Mouse (Mus musculus) spleen, adult 12 weeks (tissue): Measurements from ENCODE around the gene Vsx1.
A peak's percentile ranks its signal among the peaks of the same experiment; 100 is the strongest.

Experiments used
- DNase-seq: peaks from one replicate; pipeline ENCODE4 v3.0.0; 2022; ENCODE audit warnings: low spot score

The Vsx1 gene

DNA sequence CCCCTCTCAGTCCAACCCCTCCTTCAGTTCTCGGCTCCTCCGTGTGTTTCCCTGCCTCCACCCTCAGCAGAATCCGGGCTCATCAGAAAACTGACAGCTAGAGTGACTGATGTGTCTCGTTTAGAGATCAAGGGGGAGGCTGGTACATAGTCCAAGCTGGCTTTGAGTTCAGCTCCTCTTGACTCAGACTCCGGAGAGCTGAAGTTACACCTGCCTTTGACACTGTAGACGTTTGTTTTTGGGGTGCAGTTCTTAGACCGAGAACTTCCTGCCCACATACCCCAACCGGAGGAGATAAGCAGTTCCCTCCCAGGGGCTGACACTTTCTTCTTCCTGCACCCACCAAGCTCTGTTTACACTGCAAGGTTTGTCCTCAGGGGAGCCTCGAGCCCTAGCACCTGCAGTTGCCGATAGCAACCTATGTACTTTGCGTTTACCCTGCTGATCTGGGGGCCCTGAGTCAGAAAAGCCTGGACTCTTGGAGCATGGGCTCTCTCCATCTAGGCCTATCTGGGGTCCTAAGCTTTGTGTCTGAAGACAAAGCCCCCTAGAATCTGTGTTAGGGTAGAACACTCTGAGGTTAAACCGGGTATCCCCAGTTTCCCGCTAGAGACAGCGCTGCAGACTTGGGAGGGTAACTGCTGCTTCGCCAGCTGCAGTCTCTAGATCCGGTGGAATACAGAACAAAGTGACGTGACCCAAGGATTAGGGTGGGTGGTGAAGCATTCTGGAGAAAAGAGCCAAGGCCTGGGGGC is 21.9 kb downstream of the Vsx1 start:
- peak; percentile 51 for DNase-seq

DNA sequence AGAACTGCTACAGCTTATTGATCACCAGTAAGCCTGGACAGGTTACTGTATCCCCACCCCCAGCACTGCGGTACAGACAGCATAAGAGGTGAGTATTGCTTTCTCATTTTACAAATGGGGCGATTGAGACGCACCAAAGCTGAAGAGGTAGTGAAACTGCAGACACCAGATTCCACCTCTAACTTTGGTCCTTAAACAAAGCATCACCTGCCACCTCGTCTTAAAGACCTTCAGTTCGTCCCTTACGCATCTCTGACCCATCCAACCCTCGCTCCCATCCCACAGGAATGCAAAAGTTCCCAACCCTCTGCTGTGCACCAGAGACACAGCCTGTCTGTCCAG is 22.5 kb downstream of the Vsx1 start:
- no peak for DNase-seq

DNA sequence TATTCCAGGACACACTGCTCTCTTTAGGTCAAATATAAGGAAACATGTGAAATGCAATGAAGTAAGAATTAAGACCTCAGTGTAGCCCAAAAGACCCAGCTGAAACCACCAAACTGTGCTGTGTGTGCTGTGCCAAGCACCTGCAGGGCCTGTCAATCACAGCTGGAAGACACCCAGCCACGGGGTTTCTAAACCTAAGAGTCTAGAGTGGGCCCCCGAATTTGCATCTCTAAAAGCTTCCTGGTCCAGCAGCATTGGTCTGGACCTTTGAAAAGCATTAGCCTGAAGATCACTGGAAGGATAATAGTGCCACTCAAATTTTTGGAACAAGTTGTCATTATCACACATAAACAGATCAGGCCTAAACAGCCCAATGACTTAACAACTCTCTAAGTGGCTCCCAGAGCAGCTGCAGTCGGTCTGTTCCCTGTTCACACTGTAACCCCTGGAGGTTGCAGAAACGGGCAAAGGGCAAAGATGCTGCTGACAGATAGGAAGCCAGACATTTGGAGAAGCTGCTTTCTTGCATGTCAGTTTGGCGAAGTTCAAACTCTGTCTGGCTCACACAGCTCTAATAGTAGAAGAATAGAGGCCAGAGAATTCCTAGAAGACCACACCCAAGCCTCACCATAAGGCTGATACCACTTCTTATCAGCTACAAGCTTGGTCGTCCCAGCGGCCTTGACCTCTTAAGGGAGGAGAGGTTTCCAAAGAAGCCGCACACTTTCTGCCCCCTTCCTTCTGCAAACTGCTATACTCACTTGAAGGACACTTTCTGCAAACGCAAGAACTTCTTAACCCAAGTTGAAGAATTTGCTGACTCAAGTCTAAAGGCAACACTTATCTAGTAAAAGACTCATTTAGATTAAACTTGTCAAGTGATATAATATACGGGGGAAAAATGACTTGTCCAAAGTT is 23.4 kb downstream of the Vsx1 start:
- DNase-seq = peak; percentile 42

DNA sequence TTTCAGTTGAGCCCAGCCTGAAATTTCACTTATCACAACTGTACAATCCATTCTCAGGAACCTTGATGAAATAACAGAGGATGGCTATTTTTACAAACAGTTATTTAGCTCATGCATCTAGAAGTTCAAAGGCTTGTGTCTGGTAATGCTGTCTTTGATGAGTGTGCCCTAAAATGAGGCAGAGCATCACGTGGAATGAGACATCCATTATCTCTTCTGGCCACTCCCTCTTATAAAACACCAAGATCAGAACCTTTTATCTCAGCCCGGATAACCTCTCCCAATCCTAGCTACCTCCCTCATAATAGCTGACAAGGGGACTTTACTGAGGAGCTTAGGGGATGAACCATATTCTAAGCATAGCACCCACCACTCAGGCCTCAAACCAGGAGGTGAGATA is 24.2 kb downstream of the Vsx1 start:
- DNase-seq = no peak

DNA sequence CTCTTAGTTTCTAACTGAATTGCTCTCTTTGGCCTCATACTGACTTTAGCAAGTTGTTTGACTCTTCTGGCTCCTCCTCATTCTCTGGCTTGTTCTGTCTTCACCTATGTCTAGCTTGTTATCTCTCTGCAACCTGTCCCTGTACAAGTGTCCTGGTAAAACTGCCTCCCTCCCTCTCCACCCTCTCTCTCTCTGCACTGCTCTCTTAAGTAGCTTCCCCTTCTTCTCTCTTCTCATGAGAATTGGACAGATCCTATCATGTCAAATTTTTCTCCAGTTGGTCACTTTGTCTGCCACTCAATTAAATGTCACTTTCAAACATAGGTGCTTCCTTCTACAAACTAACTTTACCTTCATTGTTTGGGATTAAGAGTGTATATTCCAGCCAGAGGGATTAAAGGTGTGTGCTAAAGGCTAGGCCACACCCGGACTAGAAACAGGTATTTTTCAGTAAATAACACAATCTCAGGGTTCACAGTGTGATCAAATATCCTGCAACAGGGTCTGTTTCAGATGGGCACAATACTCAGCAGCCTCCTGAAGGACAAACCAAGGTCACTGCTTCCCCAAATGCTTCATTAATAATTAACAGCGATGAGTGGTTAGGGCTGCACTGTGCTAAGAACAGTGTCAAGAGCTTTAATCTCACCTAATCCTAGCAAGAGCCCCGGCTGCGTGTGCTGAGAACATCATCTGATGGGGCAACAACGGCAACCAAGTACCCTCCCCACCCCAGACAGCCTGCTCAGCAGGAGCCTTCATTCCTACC is 24.8 kb downstream of the Vsx1 start:
- no peak for DNase-seq

DNA sequence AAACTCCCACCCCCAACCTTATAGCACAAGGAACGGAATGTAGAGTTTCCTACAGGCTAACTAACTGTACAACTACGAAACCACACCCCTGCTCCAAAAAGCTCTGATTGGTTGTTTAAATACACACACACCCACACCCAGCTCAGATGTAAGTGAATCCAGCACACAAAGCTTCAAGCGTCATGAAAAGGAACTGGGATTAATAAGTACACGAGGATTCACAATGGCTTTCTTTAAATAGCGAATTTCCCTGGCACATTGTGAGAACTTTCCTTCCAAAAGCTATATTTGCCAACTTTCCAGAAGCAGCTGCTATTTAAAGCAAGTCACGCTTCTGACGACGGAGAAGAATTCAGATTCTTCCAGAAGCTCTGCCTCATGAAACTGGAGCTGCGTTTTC is 25.9 kb downstream of the Vsx1 start:
- DNase-seq = no peak

DNA sequence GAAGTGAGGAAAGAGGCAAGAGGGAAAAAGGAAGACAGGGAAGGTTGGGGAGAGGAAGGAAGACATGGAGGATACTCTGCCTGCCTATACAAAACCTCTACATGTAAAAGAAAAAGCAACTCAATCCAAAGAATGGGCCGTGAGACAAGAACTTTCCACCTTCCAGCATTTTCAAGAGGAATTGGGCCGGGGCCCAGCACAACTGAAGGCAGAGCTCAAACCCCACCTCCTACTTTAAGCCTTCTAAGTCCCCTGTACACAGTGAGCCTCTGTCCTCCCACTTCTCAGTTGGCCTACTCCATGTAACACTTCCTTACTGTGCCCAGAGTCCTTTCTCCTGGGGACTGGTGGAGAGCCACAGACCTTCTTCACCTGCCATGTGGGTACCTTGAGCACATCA is 27.2 kb downstream of the Vsx1 start:
- no peak for DNase-seq

DNA sequence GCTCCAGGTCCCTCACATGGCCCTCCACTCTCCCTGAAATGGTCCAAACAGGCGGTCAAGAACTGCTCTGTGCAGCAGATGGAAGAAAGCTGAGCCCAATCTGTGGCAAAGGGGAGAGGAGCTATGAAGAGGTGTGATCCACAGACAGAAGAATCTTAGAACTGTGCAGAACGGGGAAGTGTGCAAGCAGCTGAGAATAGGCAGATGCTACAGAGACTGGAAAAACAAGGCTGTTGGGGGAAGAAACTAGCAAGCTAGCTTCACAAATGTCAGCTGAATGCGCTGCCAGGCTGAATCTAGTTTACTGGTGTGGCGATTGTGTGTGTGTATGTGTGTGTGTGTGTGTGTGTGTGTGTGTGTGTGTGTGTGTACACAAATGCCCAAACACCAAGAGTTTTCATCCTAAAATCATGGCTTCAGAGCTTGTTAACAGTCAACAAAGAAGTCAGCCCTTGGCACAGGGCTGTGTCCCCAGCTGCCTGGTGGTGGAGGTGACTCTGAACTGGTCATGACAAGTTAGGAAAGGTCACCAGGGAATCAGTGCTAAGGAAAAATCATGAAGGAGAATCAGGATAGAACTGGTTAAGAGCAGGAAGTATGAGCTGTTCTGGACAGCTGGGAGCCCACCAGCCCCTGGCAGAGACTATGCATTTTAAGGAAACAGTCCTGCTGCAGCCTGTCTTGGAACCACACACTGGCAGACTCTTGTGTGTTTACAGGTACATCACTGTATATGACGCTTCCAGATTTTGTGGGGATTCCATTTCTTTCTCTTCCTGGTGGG is 28.3 kb downstream of the Vsx1 start:
- DNase-seq = no peak

DNA sequence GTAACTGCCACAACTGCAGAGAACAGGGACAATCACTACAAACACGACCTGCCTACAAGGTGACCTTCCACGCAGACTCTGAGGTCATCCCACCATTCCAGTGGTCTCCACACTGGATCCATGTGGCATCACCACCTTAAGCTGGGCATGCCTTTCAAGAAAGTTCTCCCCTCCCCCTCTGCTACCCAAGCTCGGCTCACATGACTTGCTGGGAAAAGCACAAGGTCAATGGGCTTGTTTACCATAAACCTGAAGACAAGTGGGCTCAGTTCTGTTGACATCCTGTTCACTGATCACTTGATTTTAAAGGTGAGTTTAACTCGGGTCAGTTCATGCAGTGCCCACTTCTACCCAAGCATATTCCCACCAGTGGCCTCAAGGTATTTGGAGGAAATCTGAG is 29.1 kb downstream of the Vsx1 start:
- DNase-seq = no peak

DNA sequence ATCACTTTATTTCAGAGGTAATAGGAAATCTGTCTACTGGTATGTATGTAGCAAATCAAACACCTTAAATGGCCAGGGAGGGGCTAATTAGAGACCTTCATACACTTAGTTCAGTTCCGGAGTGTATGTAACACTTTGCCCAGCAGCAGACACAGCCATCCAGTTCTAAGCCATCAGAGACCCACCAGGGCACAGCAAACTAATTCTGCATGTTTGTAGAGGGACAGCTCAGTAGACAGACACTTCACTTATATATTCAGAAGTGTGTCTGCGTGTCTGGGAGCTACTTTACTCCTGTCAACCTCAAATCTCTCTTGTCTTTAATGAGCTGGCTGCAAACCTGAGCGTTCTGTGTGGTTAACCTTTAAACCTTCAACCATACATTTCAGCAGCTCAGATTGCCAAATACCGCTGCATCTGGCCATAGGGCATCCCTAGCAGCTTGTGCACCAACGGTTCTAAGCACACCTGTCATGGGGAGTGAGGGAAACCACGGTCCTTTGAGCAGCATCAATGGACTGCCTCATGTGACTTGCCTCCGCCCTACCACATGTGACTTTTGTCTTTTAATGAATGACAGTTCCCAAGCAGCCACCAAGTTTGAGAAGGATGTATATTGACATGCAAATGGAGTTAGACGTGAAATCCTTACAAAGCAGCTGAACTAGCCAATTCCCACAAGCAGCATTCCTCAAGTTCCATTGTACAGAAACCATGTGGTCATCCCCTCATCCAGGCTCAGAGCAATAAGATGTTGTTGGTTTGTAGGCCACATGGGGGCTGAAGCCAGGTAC is 32.0 kb downstream of the Vsx1 start:
- no peak for DNase-seq

DNA sequence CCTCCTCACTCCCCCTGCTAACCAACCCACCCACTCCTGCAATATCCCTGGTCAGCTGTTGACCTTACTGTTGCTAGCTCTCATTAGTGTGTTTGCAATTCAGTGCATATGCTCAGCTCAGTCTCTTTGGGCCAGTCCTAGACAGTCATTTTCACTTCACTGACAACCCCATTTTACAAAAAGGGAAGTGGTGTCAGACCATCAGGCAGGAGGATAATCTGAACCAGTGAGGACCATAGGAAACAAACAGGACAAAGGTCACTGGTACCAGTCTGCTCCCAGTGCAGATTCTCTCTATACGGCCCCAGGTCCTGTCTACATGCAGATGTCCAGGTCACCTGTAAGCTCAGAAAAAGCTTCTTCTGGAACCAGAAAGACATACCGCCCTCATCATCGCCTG is 33.0 kb downstream of the Vsx1 start:
- DNase-seq = no peak

DNA sequence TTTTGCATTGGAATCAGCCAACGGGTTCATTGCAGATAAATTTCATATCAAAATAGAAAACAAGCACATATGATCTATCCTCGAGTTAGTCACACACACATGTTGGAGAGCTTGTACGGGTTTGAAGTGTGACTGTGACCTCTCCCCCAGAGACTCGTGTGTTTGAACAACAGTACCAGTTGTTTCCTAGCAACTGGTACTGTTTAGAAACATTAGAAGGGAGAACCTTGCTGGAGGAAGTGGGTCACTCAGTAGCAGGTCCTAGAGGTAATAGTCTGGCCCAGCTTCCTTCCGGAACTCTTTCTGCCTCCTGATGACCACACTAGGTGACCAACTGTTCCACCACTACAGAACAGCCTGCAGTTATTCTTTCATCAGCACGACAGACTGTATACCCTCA is 33.9 kb downstream of the Vsx1 start:
- DNase-seq = no peak

DNA sequence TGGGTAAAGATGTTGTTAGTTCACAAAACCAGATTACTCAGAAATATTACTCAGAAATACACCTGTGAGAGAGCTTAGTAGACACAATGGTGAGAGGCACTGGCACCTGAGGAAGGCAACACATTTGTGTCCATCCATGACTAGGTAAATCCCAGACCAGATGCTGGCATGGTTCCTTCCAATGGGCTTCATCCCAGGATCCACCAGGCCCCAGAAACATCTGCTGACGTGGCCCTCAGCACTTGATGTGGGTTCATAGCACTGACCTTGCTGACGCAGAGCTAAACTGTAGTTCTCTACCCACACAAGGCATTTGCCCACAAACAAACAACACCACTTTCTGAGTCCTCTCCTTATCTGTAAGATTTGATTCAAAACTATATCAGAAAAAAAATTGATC is 34.3 kb downstream of the Vsx1 start:
- no peak for DNase-seq

DNA sequence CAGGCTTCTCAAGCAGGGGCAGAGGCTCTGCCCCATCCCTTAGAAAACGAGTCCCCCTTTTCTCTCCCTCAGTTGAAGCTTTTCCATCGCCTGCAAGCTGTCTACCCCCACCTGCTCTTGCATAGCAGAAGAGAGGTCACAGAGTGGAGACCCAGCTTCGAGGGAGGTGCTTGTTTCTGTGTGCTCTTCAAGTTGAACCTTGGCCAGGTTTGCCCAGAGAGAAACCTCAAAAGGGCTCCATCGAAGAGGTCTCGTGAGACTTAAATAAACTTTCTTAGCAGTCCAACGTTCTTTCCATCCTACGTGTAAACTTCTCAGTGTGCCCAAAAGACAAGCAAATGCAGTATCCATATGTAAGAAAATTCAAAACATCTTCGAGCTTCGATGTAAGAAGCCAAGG is 37.8 kb downstream of the Vsx1 start:
- DNase-seq = no peak

DNA sequence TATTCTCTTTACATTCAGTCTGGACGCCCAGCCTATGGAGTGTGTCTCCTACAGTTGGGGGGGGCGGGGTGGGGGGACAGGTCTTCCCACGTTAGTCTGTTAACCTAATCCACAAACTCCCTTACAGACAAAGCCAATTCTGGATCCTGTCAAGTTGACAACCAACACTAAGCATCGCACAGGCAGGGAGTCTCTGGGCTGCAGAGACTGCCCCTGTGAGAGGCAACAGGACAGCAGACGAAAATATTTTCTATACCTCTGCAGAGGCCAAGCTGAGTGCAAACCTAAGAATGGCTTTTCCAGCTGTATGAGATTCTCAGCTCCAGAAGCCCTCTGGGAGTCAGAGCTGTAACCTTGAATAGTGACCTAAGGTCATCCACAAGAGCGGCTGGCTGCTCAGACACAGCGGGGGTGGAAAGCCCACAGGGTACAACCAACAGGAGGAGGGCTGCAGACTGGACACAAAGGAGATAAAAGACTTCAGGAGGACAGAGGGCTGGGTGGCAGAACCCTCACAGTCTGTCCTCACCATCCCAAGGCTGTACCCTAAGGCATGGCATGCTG is 38.6 kb downstream of the Vsx1 start:
- no peak for DNase-seq

DNA sequence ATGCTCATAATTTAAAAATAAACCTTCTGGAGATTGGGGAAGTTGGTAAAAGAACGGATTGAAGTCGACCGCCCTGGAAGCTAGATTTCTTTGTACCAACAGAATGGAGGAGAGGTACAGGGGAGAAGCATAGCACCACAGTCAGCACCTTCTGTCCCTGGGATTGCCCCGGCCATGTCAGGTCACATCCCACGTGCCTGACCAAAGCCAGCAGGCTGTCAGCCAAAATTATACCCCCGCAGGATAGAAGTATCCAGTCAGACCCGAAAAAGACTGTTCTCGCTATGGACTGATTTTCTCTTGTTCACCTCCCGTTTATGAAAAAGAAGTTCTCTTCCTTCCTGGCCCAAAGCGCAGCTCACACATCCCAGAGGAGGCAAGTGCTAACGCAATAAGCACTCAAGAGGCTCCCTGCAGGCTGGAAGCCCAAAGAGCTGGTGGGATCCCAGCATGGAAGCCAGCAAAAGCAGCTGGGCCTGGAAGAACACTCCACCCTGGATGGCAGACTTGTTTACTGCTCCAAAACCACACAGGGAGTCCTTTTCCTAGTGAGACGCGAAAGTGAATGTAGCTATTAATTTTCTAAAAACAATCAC is 40.8 kb downstream of the Vsx1 start:
- DNase-seq = no peak

DNA sequence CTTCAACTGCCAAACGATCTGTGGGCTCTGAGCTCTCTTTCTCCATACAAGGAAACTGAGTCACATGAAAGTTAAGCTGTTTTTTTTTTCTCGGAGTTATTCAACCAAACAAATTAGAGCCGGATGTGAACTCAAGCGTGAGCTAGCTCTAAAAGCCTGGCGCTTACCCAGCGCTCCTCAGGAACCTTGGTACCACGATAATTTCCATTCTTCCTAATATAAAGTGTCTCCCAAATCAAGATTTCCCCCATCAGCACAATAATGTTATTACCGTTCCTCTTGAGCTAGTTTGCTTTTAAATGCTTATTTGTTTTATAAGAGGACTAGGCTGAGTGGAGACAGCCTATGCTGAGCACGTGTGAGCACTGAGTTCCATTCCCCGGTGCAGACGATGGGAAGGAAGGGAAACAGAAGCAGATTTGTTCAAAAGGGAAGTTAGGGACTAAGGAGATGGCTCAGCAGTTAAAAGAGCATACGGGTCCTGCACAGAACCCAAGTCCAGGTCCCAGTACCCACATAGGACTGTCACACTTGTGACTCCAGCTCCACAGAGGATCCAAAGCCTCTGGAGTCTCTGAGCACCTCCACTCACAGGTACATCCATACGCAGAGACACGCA is 41.4 kb downstream of the Vsx1 start:
- no peak for DNase-seq

DNA sequence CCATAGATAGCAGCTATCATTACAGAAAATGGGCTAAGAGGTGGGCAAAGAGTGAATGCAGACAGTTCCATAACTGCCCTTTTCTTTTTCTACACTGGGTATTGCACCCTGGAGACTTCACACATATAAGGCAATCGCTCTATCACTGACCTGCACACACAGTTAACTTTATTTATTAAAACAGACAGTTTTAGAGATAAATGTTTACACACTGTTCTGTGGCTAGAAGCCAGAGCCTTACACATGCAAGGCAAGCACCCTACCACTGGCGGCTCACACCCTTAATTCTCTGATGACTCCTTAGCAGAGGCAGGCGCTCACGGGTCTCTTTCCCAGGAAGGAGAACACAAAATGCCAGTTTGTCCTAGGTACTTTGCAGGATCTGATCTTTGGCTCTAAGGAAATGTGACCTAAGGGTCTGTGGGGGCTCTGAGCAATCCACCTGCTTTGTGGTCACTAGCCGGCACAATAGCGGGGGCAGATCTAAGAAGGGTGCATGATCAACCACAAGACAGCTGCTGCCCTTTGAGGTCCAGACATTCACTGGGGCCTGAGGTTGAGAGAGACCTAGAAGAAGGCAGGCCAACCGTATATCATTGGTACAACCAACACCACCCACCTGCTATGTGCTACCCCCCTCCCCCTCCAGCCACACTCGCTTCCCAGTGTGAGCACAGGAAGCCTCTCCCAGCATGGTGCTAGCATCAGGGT is 42.6 kb downstream of the Vsx1 start:
- DNase-seq = no peak

DNA sequence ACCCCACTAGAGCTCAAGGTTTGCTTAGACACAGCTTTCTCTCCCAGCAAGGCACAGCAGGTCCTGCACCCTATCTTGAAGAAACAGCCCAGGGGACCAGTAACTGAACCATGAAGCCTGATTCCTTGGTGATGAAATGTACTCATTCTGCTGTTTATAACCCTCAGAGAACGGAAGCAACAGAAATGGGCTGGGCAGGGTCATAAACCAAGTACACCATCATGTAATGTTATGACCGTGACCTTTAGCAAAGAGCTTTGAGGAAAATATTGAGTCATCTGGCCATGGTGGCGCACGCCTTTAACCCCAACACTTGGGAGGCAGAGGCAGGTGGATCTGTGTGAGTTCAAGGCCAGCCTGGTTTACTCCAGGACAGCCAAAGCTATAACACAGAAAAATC is 43.9 kb downstream of the Vsx1 start:
- DNase-seq = no peak
